Mouse (Mus musculus): ENCODE results near the gene Gatad2a.
A peak's percentile ranks its signal among the peaks of the same experiment; 100 is the strongest.

Gatad2a gene

DNA sequence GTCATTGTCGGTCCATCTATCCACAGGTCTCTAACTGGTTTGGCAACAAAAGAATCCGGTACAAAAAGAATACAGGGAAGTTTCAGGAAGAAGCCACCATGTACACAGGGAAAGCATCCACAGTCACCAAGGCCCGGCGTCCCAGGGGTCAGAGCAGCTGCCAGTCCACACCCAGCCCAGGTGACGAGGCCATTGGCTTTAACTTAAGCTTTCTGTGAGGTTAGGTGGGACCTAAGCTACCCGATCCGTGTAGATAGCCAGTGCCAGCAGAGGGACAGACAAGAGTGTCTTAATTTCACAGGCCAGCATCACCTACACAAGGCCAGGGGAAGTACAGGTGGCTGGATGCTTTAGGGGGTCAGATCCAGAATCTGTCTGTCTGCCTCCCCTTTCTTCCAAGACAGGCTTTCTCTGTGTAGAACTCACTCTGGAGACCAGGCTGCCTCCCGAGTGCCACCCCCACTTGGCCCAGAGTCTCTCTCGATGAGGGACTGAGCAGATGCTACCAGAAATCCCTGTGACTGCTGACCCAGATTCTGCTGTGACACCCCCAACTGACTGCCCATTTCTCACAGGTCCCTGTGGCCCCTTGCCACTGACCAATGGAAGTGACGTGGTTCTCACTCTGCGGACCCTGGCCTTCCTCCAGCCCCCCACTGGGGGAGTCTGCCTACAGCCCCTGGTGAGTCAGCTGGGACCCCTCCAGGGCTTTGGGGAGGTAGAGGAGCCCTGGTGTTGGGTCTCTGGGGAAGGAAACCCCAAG lies 126.0 kb downstream of the Gatad2a start:
- Histone ChIP-seq H3K27me3 (ENCODE audit: control insufficient read depth, insufficient read depth, low read length, poor library complexity, severe bottlenecking) (no peaks in the 10 kb centered on the region), H3K36me3 (ENCODE audit: control insufficient read depth, insufficient read depth, low read length, poor library complexity, severe bottlenecking) (no peaks in the 10 kb centered on the region)
- no peak for DNase-seq (ENCODE audit: low read depth, low spot score)

DNA sequence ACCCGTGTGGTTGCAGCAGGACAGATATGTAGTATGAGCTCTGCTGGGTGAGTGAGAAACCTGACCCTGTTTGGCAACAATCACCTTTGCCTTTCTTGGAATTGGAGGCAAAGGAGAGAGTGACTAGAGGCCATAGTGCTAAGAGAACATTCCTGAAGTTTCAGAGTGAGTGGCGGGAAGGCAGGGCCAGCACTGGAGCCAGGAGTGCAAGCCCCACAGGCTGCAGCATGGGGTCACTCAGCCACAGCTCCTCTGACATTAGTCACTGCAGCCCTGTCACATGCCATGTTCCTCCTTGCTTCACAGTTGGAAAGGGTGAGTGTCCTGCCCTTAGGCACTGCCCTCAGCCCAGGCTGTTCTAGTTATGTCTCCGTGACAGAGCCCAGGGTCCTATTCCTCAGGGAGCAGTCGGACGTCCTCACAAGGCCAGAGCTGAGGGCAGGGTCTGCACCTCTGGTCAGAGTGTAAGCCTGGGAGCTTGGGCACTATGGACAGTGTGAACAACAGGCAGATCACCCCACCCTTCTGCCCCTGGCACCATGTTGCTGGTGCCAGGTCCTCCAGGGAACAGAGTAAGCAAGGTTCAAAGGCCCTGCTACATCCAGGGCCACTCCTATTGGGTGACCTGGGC lies 128.4 kb downstream of the Gatad2a start:
- DNase-seq (ENCODE audit: low read depth, low spot score) = no peak
- no peaks in the 10 kb centered on the region for H3K27me3 ChIP-seq (ENCODE audit: control insufficient read depth, insufficient read depth, low read length, poor library complexity, severe bottlenecking)

DNA sequence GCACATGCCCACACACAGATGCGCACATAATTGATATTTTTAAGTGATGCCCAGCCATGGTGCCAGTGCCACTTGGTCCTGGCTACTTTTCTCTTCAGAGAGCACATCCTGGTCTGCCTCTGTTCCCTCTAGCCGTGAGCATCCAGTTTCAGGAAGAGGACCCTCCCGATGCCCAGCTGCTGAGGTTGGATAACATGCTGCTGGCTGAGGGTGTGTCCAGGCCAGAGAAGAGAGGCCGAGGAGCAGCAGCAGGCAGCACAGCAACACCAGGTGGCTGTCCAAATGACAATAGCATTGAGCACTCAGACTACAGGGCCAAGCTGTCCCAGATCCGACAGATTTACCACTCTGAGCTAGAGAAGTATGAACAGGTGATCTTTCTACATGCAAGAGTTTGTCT lies 132.0 kb downstream of the Gatad2a start:
- H3K36me3 ChIP-seq (ENCODE audit: control insufficient read depth, insufficient read depth, low read length, poor library complexity, severe bottlenecking) = no peaks in the 10 kb centered on the region
- H3K27me3 ChIP-seq (ENCODE audit: control insufficient read depth, insufficient read depth, low read length, poor library complexity, severe bottlenecking) = no peaks in the 10 kb centered on the region
- no peak for DNase-seq (ENCODE audit: low read depth, low spot score)

More for the DNA sequence above, 128.4 kb downstream of the Gatad2a start:
- no peaks in the 10 kb centered on the region for H3K36me3 ChIP-seq (ENCODE audit: control insufficient read depth, insufficient read depth, low read length, poor library complexity, severe bottlenecking)

- H3K36me3 ChIP-seq (ENCODE audit: control insufficient read depth, insufficient read depth, low read length, poor library complexity, severe bottlenecking) = no peaks in the 10 kb centered on the region
- no peak for DNase-seq (ENCODE audit: low read depth, low spot score)
- no peaks in the 10 kb centered on the region for H3K27me3 ChIP-seq (ENCODE audit: control insufficient read depth, insufficient read depth, low read length, poor library complexity, severe bottlenecking)
These were observed 132.7 kb downstream of the Gatad2a start for GRCm38 (mm10) chr8:69863387-69864020.

DNA sequence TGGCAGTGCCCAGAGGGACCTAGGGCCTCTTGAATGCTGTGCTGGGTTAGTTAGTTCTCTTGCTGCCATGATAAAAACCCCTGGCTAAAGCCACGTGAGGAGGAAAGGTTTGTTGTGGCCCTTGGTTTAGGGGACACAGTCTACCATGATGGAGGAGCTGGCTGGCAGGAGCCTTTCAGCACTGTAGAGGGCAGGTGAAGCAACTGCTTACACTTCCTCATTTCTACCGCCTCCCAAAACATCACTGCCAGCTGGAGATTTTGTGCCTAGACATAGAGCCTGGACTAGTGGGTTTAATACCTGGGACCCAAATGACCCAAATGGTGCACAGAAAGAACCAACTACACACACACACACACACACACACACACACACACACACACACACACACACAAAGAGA lies 134.9 kb downstream of the Gatad2a start:
- Histone ChIP-seq H3K36me3 (ENCODE audit: control insufficient read depth, insufficient read depth, low read length, poor library complexity, severe bottlenecking) (no peaks in the 10 kb centered on the region), H3K27me3 (ENCODE audit: control insufficient read depth, insufficient read depth, low read length, poor library complexity, severe bottlenecking) (no peaks in the 10 kb centered on the region)
- DNase-seq (ENCODE audit: low read depth, low spot score) = peak; percentile 19

DNA sequence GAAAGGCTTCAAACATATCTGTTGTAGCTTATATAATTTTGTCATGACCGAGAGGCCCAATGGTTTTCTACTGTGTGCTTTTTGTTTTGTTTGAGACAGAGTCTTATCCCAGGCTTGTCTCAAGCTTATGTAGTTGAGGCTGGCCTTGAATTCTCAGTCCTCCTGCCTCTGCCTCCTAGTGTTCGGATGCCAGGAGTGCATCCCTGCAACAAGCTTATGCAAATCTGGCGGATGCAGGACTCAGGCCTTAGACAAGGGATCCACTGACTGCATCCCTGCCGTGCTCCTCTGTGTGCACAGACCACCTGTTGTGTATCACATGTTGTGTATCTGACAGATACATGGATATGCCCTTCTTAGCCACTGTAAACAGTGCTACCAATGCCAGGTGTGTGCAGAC lies 135.4 kb downstream of the Gatad2a start:
- DNase-seq (ENCODE audit: low read depth, low spot score) = no peak
- no peaks in the 10 kb centered on the region for H3K27me3 ChIP-seq (ENCODE audit: control insufficient read depth, insufficient read depth, low read length, poor library complexity, severe bottlenecking)
- H3K36me3 ChIP-seq (ENCODE audit: control insufficient read depth, insufficient read depth, low read length, poor library complexity, severe bottlenecking) = no peaks in the 10 kb centered on the region

Data from splenic B cell, adult 2 months (primary cell).